Mouse (Mus musculus): Measurements from ENCODE around the gene Gjb3. TPM values are rescaled to one million over a fixed set of nuclear protein-coding genes. Genes with fewer than 3 reads are reported as not detected.

Gjb3 gene
- polyA plus RNA-seq, 1 experiment: 0.61 TPM

DNA sequence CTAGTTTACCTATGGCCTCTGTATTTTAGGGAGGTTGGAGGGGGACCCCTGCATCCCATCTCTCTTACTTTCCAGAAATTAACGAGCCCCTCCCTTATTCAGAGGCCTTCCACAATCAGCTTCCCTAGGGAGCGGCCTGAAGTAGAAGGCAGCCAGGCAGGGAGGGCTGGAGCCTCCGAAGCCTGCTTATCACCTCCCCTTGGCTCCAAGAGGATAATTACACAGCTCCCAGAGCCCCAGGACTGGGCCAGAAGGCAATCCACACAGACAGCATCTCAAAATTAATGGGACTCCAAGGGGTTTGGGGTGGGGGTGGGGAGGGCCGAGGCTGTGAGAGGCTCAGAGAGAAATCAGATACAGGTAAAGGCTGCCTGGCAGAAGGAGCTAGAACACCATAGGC is 35.2 kb upstream of the Gjb3 start:
- H3K4me2 ChIP-seq (ENCODE audit: low read depth): no peak overlapping the region
- no peaks in the 10 kb centered on the region for H3K79me2 ChIP-seq (ENCODE audit: control insufficient read depth, insufficient read depth)
- TF ChIP-seq SRF (IDR thresholded peaks at IDR 0.05; ENCODE audit: control insufficient read depth, insufficient read length, low read depth): no peak
- no peak for TF ChIP-seq E2F4 (IDR thresholded peaks at IDR 0.05; ENCODE audit: insufficient read depth)
- TF ChIP-seq TCF3 (IDR thresholded peaks at IDR 0.05; ENCODE audit: insufficient read length, low read depth): no peak
- no peak for TF ChIP-seq TCF12 (IDR thresholded peaks at IDR 0.05; ENCODE audit: insufficient read depth, poor library complexity, severe bottlenecking)
- TF ChIP-seq MYOG (IDR thresholded peaks at IDR 0.05; ENCODE audit: control insufficient read depth in 1 of 3, insufficient read depth in 1 of 3, insufficient read length in 2 of 3, low read depth in 2 of 3): no peak
- no peak for TF ChIP-seq POLR2A (IDR thresholded peaks at IDR 0.05; ENCODE audit: insufficient read length, low read depth)
- TF ChIP-seq USF1 (IDR thresholded peaks at IDR 0.05; ENCODE audit: low read depth): no peak
- no peak for TF ChIP-seq MAX (IDR thresholded peaks at IDR 0.05; ENCODE audit: low read depth)
- no peak for TF ChIP-seq REST (IDR thresholded peaks at IDR 0.05; ENCODE audit: insufficient read depth, insufficient read length)
- TF ChIP-seq POLR2AphosphoS2 (IDR thresholded peaks at IDR 0.05; ENCODE audit: insufficient read length, low read depth): no peak
- no peak for TF ChIP-seq MYOD1 (IDR thresholded peaks at IDR 0.05; ENCODE audit: control insufficient read depth in 1 of 3, insufficient read length in 2 of 3, low read depth in 2 of 3)
- TF ChIP-seq CEBPB (IDR thresholded peaks at IDR 0.05; ENCODE audit: insufficient read depth, poor library complexity, severe bottlenecking): no peak
- no peak overlapping the region for H3ac ChIP-seq (ENCODE audit: control insufficient read depth, insufficient read length)
- no peaks in the 10 kb centered on the region for H3K36me3 ChIP-seq (ENCODE audit: control insufficient read depth, insufficient read depth)
- H3K4me3 ChIP-seq: no peak overlapping the region
- H3K27me3 ChIP-seq (ENCODE audit: control insufficient read depth, insufficient read depth, insufficient read length): no peaks in the 10 kb centered on the region

DNA sequence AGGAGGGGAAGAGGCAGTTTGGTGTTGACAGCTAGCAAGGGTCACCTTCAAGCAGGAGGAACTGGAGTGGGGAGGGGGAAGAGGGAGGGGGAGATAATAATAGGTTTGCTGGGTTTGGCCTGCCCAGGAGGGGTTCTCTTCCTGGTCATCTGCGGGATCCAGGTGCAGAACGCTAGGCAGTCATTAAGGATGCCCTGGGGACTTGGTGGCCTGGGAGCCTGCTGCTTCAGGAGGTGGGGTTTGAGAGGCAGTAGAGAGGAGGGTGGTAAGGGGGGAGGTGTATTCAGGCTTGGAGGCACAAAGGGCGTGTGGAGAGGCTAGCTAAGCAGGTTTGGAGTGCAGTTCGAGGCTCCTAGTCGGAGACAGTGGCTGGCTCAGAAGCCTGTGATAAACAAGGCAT is 34.8 kb upstream of the Gjb3 start:
- H3K79me2 ChIP-seq (ENCODE audit: control insufficient read depth, insufficient read depth): no peaks in the 10 kb centered on the region
- no peak for TF ChIP-seq CEBPB (IDR thresholded peaks at IDR 0.05; ENCODE audit: insufficient read depth, poor library complexity, severe bottlenecking)
- no peak for TF ChIP-seq MYOG (IDR thresholded peaks at IDR 0.05; ENCODE audit: control insufficient read depth in 1 of 3, insufficient read depth in 1 of 3, insufficient read length in 2 of 3, low read depth in 2 of 3)
- TF ChIP-seq REST (IDR thresholded peaks at IDR 0.05; ENCODE audit: insufficient read depth, insufficient read length): no peak
- no peak for TF ChIP-seq TCF3 (IDR thresholded peaks at IDR 0.05; ENCODE audit: insufficient read length, low read depth)
- no peak for TF ChIP-seq POLR2A (IDR thresholded peaks at IDR 0.05; ENCODE audit: insufficient read length, low read depth)
- no peak for TF ChIP-seq SRF (IDR thresholded peaks at IDR 0.05; ENCODE audit: control insufficient read depth, insufficient read length, low read depth)
- TF ChIP-seq TCF12 (IDR thresholded peaks at IDR 0.05; ENCODE audit: insufficient read depth, poor library complexity, severe bottlenecking): no peak
- TF ChIP-seq MYOD1 (IDR thresholded peaks at IDR 0.05; ENCODE audit: control insufficient read depth in 1 of 3, insufficient read length in 2 of 3, low read depth in 2 of 3): no peak
- no peak for TF ChIP-seq E2F4 (IDR thresholded peaks at IDR 0.05; ENCODE audit: insufficient read depth)
- no peak for TF ChIP-seq POLR2AphosphoS2 (IDR thresholded peaks at IDR 0.05; ENCODE audit: insufficient read length, low read depth)
- TF ChIP-seq USF1 (IDR thresholded peaks at IDR 0.05; ENCODE audit: low read depth): no peak
- no peak for TF ChIP-seq MAX (IDR thresholded peaks at IDR 0.05; ENCODE audit: low read depth)
- no peaks in the 10 kb centered on the region for H3K27me3 ChIP-seq (ENCODE audit: control insufficient read depth, insufficient read depth, insufficient read length)
- H3K4me2 ChIP-seq (ENCODE audit: low read depth): no peak overlapping the region
- H3ac ChIP-seq (ENCODE audit: control insufficient read depth, insufficient read length): no peak overlapping the region
- no peak overlapping the region for H3K4me3 ChIP-seq
- H3K36me3 ChIP-seq (ENCODE audit: control insufficient read depth, insufficient read depth): no peaks in the 10 kb centered on the region

DNA sequence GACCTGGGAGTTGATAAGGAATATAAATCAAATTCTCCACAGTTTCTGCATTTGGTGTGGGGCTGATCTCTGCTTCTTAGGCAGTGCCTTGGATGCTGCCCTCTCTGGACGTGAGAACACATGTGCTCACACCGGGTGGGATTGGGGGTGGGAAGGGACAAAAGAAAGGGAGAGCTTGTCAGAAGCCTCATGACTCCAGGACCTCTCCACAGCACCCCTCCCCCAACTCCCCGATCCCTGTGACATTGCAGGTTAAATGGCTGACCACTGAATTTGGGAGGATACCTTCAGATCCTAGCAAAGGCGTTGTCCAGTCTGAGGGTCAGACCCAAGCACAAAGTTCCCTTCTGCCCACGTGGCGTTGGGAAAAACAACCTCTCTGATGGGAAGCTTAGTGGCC is 33.8 kb upstream of the Gjb3 start:
- H3ac ChIP-seq (ENCODE audit: control insufficient read depth, insufficient read length): no peak overlapping the region
- no peak overlapping the region for H3K4me2 ChIP-seq (ENCODE audit: low read depth)
- no peaks in the 10 kb centered on the region for H3K79me2 ChIP-seq (ENCODE audit: control insufficient read depth, insufficient read depth)
- H3K4me3 ChIP-seq: no peak overlapping the region
- no peak for TF ChIP-seq CEBPB (IDR thresholded peaks at IDR 0.05; ENCODE audit: insufficient read depth, poor library complexity, severe bottlenecking)
- TF ChIP-seq E2F4 (IDR thresholded peaks at IDR 0.05; ENCODE audit: insufficient read depth): no peak
- no peak for TF ChIP-seq POLR2AphosphoS2 (IDR thresholded peaks at IDR 0.05; ENCODE audit: insufficient read length, low read depth)
- TF ChIP-seq TCF12 (IDR thresholded peaks at IDR 0.05; ENCODE audit: insufficient read depth, poor library complexity, severe bottlenecking): no peak
- no peaks in the 10 kb centered on the region for H3K27me3 ChIP-seq (ENCODE audit: control insufficient read depth, insufficient read depth, insufficient read length)
- H3K36me3 ChIP-seq (ENCODE audit: control insufficient read depth, insufficient read depth): no peaks in the 10 kb centered on the region

DNA sequence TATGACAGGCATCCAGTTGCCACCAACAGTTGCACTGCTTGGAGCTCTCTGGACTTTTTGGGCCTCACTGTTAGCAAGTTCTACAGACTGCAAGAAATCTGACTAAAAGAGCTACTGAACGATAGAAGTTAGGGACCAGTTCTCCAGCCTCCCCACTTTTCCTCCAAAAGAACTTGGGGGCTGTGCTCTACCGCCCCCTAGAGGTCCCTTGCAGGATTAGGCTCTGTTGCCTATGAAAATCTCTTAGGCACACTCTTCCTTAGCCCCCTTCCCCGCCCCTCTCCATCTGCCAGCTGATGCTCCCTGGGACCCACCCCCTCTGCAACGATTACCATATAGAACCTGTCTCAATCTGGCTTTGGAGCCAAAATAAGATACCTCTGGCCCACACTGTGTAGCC is 32.7 kb upstream of the Gjb3 start:
- Histone ChIP-seq H3K79me2 (ENCODE audit: control insufficient read depth, insufficient read depth) (no peaks in the 10 kb centered on the region), H3K4me2 (ENCODE audit: low read depth) (no peak overlapping the region), H3K4me3 (no peak overlapping the region), H3K27me3 (ENCODE audit: control insufficient read depth, insufficient read depth, insufficient read length) (no peaks in the 10 kb centered on the region), H3K36me3 (ENCODE audit: control insufficient read depth, insufficient read depth) (no peaks in the 10 kb centered on the region), H3ac (ENCODE audit: control insufficient read depth, insufficient read length) (no peak overlapping the region)
- TF ChIP-seq CEBPB (IDR thresholded peaks at IDR 0.05; ENCODE audit: insufficient read depth, poor library complexity, severe bottlenecking) (no peak), SRF (IDR thresholded peaks at IDR 0.05; ENCODE audit: control insufficient read depth, insufficient read length, low read depth) (no peak), E2F4 (IDR thresholded peaks at IDR 0.05; ENCODE audit: insufficient read depth) (no peak), MYOD1 (IDR thresholded peaks at IDR 0.05; ENCODE audit: control insufficient read depth in 1 of 3, insufficient read length in 2 of 3, low read depth in 2 of 3) (no peak), POLR2A (IDR thresholded peaks at IDR 0.05; ENCODE audit: insufficient read length, low read depth) (no peak), USF1 (IDR thresholded peaks at IDR 0.05; ENCODE audit: low read depth) (no peak), MYOG (IDR thresholded peaks at IDR 0.05; ENCODE audit: control insufficient read depth in 1 of 3, insufficient read depth in 1 of 3, insufficient read length in 2 of 3, low read depth in 2 of 3) (no peak)

DNA sequence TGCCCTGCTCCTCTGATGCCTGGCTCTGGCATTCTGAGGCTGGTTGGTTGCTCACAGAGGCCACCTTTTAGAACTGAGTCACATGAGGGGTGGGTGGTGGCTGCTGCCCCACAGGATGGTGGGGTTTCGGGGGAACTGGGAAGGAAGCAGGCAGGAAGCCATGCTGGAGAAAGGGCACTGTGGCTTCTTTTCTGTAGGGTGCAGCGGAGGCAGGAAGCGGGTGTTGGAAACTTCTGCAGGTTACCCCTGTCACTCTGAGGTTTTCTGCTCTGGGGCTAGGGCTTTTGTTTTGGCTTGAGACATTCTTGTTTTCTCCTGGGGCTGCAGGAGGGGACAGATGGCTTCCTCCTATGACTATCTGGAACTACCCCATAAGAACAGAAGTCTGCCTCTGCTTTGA is 31.9 kb upstream of the Gjb3 start:
- no peaks in the 10 kb centered on the region for H3K36me3 ChIP-seq (ENCODE audit: control insufficient read depth, insufficient read depth)
- H3K4me3 ChIP-seq: no peak overlapping the region
- H3K79me2 ChIP-seq (ENCODE audit: control insufficient read depth, insufficient read depth): no peaks in the 10 kb centered on the region
- H3K4me2 ChIP-seq (ENCODE audit: low read depth): no peak overlapping the region
- no peak overlapping the region for H3ac ChIP-seq (ENCODE audit: control insufficient read depth, insufficient read length)
- TF ChIP-seq USF1 (IDR thresholded peaks at IDR 0.05; ENCODE audit: low read depth) (no peak), E2F4 (IDR thresholded peaks at IDR 0.05; ENCODE audit: insufficient read depth) (no peak), TCF3 (IDR thresholded peaks at IDR 0.05; ENCODE audit: insufficient read length, low read depth) (no peak), TCF12 (IDR thresholded peaks at IDR 0.05; ENCODE audit: insufficient read depth, poor library complexity, severe bottlenecking) (no peak), MAX (IDR thresholded peaks at IDR 0.05; ENCODE audit: low read depth) (no peak), SRF (IDR thresholded peaks at IDR 0.05; ENCODE audit: control insufficient read depth, insufficient read length, low read depth) (no peak), CEBPB (IDR thresholded peaks at IDR 0.05; ENCODE audit: insufficient read depth, poor library complexity, severe bottlenecking) (no peak), REST (IDR thresholded peaks at IDR 0.05; ENCODE audit: insufficient read depth, insufficient read length) (no peak), POLR2A (IDR thresholded peaks at IDR 0.05; ENCODE audit: insufficient read length, low read depth) (no peak), POLR2AphosphoS2 (IDR thresholded peaks at IDR 0.05; ENCODE audit: insufficient read length, low read depth) (no peak), MYOD1 (IDR thresholded peaks at IDR 0.05; ENCODE audit: control insufficient read depth in 1 of 3, insufficient read length in 2 of 3, low read depth in 2 of 3) (no peak), MYOG (IDR thresholded peaks at IDR 0.05; ENCODE audit: control insufficient read depth in 1 of 3, insufficient read depth in 1 of 3, insufficient read length in 2 of 3, low read depth in 2 of 3) (no peak)
- no peaks in the 10 kb centered on the region for H3K27me3 ChIP-seq (ENCODE audit: control insufficient read depth, insufficient read depth, insufficient read length)
